Mouse (Mus musculus): Measurements from ENCODE around the gene Slc45a1.

The Slc45a1 gene

GRCm38 (mm10) chr4:150651390-150652277 is at the start of gene Slc45a1:
Gene Slc45a1, minus strand, starts transcription at chr4:150652174.
- DNase-seq (ENCODE audit: low spot score), result peak; percentile 38

GRCm38 (mm10) chr4:150700849-150701248 is 48.9 kb upstream of the Slc45a1 start:
- DNase-seq (ENCODE audit: low spot score), result no peak

- DNase-seq (ENCODE audit: low spot score), result no peak
Measured at GRCm38 (mm10) chr4:150694434-150695108, 42.6 kb upstream of the Slc45a1 start.

GRCm38 (mm10) chr4:150692861-150693403 is 41.0 kb upstream of the Slc45a1 start:
- DNase-seq (ENCODE audit: low spot score), result no peak

DNA sequence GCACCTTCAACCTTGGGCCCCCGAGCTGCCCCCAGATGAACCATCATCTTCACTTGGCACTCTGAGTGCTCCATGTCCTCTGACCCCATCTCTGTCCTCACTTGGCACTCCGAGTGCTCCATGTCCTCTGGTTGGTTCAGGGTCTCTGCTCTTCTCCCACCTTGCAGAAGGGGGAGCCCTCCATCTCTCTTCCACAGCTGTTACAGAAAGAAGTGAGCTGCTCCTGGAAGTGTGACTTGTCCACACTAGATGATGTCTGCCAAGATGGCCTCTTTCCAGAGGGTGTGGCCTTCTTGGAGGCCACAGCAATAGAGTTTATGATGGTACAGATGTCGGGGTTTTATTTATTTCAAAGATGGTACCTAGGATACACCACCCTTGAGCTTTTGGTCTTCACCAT is 38.8 kb upstream of the Slc45a1 start:
- no peak for DNase-seq (ENCODE audit: low spot score)

DNA sequence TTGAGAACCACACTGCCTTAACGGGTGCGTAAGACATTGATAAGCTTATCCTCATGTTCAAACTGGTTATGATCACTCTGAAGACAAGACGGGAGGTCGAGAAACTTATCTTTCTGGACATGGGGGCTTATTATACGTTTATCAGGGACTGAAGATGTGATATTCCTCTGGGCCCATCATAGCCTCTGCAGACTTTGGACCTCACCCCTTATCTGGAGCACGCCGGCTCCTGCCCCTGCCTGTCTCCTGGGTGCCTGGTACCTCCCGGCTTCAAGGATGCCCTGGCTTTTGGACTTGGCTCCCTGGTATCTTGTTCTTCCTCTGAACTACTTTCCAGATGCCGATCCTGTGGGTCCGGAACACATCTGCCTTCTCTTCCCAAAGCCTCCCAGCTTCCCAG is 37.6 kb upstream of the Slc45a1 start:
- DNase-seq (ENCODE audit: low spot score), result no peak

GRCm38 (mm10) chr4:150687126-150687753 is 35.3 kb upstream of the Slc45a1 start:
- no peak for DNase-seq (ENCODE audit: low spot score)

GRCm38 (mm10) chr4:150686538-150686937 is 34.6 kb upstream of the Slc45a1 start:
- no peak for DNase-seq (ENCODE audit: low spot score)

- DNase-seq (ENCODE audit: low spot score), result no peak
Measured at GRCm38 (mm10) chr4:150685778-150686493, 34.0 kb upstream of the Slc45a1 start.

DNA sequence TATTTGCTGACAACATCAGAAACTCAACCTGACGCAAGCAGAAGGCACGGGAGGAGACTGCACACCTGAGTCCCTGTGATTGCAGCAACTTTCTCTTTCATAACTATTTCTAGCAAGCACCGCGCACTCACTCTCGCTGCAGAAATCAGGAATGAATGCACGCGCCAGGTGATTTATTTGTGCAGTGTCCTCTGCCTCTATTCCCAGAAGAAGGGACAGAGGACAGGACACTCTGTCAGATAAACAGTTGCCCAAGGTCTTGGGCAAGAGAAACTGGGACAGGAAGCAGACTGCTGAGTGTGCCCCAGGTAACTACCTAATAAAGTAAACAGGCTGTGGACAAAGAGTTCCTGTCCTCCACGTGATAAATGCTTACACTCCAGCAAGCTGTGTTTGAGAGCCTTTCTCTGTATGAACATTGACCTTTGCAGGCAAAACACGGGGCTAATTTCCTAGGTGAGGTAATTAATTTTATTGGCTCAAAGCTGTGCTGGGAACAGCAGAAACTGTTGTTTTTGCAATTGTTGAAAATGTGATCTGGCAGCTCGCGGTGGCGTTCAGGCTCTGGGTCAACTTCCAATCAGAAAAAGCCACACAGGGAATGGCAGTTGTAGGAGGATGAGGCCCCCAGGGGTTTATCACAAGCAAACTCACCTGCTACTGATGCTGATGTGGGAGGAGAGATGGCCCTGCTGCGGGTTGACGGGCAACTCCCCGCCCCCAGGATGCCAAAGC is 33.2 kb upstream of the Slc45a1 start:
- no peak for DNase-seq (ENCODE audit: low spot score)

GRCm38 (mm10) chr4:150680373-150680772 is 28.4 kb upstream of the Slc45a1 start:
- no peak for DNase-seq (ENCODE audit: low spot score)

GRCm38 (mm10) chr4:150678789-150679188 is 26.8 kb upstream of the Slc45a1 start:
- no peak for DNase-seq (ENCODE audit: low spot score)

DNA sequence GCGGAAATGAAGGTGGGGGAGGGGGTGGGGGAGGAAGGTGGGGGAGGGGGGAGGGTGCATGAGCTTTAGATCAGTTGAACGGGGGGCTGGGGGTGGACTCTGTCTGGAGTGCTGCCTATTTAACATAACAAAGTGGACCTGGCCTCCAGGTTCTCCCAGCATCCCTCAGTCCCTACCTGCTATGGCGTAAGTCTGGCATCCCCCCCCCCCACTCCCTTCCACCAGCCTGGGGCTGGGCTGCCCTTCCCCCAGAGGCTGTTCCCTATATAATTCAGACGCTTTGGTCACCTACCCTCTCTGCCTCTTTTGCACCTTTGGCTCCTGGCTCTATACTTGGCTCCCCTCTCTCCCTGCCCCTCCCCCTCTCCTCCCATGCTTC is 25.9 kb upstream of the Slc45a1 start:
- no peak for DNase-seq (ENCODE audit: low spot score)

DNA sequence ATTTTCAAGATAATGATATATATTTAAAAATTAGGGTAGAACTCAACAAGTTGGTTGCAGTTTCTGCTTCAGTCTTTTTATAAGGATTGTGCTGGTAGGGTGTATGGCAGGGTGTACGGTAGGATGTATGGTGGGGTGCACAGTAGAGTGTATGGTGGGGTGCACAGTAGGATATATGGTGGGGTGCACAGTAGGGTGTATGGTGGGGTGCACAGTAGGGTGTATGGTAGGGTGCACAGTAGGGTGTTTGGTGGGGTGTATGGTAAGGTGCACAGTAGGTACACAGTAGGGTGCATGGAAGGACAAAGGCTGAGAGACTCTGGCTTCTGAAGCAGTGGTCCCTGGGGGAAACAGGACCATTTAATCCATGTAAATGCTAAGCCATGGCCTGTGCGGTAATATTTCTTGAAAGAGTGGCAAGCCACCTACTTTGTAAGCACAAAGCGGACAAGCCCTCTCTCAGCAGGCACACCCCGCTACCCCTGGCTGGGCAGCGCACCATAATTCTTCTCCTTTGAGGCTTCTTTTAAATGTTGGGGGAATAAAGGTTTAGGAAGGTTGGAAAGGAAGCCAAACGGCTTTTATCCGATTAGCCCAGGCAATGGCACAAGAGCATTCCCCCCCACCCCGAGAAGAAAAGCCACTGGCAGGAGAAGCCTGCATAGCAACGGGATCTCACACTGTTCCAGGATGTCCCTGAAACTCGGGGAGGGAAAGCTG is 25.3 kb upstream of the Slc45a1 start:
- no peak for DNase-seq (ENCODE audit: low spot score)

- no peak for DNase-seq (ENCODE audit: low spot score)
Measured at GRCm38 (mm10) chr4:150676029-150676428, 24.1 kb upstream of the Slc45a1 start.

DNA sequence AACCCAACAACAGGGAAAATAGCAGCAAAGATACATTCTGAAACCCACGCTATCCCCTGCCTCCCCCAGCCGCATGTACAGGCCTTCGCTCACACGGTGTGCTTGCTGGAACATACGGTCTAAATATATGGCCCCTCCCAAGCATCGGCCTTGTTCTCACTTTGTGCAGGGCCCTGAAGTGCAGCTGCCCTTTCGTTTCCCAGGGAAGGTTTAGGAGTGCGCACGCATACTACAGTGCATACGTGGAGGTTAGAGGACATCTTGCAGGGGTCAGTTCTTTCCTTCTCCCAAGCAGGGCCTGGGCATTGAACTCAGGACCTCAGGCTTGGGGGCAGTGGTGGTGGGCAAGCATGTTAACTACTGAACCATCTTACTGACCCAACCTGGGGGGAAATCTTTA is 23.3 kb upstream of the Slc45a1 start:
- DNase-seq (ENCODE audit: low spot score), result no peak

DNA sequence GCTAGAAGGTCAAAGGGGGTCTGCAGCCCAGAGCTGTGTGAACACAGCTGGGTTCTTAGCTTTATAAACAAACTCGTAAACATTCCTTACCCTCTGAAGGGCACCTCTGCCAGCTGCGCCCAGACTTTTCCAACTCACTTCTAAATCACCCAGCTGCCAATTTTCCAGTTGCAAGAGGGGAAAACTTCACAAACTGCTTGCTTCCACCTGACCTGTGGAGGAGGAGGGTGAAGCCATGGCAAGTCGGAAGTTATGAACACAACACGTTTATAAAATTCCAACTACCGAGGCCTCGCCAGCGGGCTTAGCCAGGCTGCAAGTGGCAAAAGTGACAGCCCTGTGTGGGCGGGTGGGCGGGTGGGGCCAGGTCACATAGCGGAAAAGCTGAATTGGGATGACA is 13.8 kb upstream of the Slc45a1 start:
- DNase-seq (ENCODE audit: low spot score), result no peak

- no peak for DNase-seq (ENCODE audit: low spot score)
Measured at GRCm38 (mm10) chr4:150664726-150665125, 12.8 kb upstream of the Slc45a1 start.

- DNase-seq (ENCODE audit: low spot score), result no peak
Measured at GRCm38 (mm10) chr4:150663192-150663591, 11.2 kb upstream of the Slc45a1 start.

DNA sequence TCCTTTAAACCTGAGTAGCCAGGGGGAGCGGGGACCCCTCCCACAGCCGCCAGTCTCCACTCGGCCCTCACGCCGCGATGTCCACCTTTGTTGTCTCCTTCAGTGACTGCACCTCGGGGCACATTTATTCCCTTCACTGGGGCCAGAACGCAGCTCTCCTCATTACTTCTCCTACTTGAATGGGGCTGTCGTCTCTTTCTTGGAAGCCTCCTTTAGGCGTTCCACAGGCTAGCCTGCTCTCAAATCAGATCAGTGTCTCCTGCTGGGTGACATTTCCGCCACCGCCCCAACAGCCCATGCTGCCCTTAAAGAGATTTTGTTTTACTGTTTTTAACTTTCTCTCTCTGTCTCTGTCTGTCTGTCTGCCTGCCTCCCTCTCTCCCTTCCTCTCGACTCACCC is 9.9 kb upstream of the Slc45a1 start:
- DNase-seq (ENCODE audit: low spot score), result no peak

All from layer of hippocampus, adult 11-12 months (tissue).